Mouse (Mus musculus) hematopoietic stem cell, adult 5-6 weeks (primary cell): ENCODE data around the gene Itgb1. TPM values are rescaled to one million over a fixed set of nuclear protein-coding genes. Genes with fewer than 3 reads are reported as not detected.

ENCODE experiments used
- ATAC-seq, 2 experiments: fragments of 125-278 bp in 1 of 2; replicated peaks in 1 of 2; 2 replicates each; pipeline ENCODE4 v1.8.0; 2016 to 2017; ENCODE audit warnings: inconsistent platforms in 2 of 2, mild to moderate bottlenecking in 2 of 2, moderate number of reproducible peaks in 2 of 2, low read depth in 1 of 2, moderate TSS enrichment in 1 of 2; ENCODE audit not compliant: low FRiP score in 2 of 2, poor library complexity in 2 of 2, severe bottlenecking in 2 of 2, insufficient read depth in 1 of 2, low TSS enrichment in 1 of 2
- total RNA-seq: library from RNA; stranded (forward); fragments of 172-1452, 232-1000 nt; gene quantifications from 2 replicates; pipeline ENCODE4 v1.2.3, GENCODE M21; 2017

Itgb1 gene
- total RNA-seq, 1 experiment from 2014 or later, result 189 TPM

- ATAC-seq, result no peak
Measured at GRCm38 (mm10) chr8:128734118-128734517, 48.7 kb downstream of the Itgb1 start.

- ATAC-seq, result no peak
Measured at GRCm38 (mm10) chr8:128735692-128736091, 50.2 kb downstream of the Itgb1 start.

Other genes with a start within 250 kb of the Itgb1 start
- gene Gm3952, start 113.0 kb downstream of the Itgb1 start, total RNA-seq, result not detected in 2 replicates